Mouse (Mus musculus): ENCODE measurements around the gene Tbc1d22a.
A peak's percentile ranks its signal among the peaks of the same experiment; 100 is the strongest.
"Not testable (repeated sequence)": the region's sequence is repeated elsewhere in the genome, so short reads cannot be mapped to it uniquely, and the experiment has no call there.

Tbc1d22a gene

GRCm38 (mm10) chr15:86203942-86204561, 10.2 kb upstream of the Tbc1d22a start:
- DNase-seq: peak; percentile 62 to 69

DNA sequence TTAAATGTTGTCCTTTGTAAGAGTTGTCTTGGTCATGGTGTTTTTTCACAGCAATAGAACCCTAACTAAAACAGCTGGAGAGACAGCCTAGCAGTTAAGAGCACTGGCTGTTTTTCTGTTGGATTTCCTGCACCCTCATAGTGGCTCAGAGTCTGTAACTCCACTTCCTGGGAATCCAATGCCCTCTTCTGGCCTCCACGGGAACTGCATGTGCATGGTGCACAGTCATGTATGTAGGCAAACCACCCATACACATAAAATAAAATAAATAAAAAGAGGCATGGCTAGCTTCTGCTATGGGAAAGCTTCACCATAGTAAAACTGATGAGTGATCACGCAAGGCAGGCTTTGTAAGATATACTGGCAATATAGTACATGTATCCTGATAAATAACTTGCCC, 9.0 kb upstream of the Tbc1d22a start:
- peak; percentile 67 to 81 for DNase-seq

- DNase-seq: peak; percentile 53 to 79
Observed at GRCm38 (mm10) chr15:86206385-86206784, 7.9 kb upstream of the Tbc1d22a start.

DNA sequence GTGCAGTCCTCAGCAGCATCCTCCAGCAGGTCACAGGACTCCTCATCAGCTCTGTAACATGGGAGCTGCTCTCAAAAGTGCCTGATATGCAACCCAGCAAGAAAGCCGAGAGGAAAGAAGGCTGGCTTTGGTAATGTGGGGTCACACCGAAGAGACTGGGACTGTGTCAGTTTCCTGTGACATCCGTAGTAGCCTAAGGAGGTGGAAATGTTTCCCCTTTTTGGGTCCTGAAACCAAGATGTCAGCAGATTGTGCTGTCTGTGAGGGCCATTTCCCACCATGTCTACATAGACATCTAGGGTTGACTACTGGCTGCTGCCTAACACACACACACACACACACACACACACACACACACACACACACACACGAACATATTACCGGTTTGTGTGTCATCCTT, 2.1 kb upstream of the Tbc1d22a start:
- not testable (repeated sequence) for DNase-seq

DNA sequence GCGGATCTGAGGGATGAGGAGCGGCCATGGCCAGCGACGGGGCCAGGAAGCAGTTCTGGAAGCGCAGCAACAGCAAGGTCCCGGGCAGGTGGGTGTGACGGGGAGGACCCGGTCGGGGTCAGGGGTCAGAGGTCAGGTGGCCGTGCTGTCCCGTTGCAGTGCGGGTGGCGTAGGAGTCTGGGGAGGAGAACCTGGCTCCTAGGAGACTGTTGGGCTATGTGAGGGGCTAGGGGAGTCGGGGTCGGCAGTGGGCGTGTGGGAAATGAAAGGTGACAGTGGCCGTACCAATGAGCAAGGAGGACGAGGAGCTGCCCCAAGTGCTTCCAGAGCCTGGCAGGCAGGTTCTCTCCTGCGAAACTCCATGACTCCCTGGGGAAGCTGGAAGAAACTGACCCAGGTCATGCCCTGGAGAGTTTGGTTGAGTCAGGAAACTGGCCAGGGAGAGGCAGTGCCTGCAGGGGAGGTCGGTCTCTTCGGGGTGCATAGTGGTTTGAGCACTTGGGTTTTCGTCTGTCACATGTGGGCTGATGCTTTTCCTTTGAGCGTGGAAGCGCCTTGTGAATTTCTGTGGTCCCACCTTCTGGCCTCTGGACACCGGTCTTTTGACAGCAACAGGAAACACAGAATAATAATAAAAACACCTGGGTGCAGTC, 416 bp downstream of the Tbc1d22a start:
- peak in 1 of 2 experiments; percentile 59 for DNase-seq

DNA sequence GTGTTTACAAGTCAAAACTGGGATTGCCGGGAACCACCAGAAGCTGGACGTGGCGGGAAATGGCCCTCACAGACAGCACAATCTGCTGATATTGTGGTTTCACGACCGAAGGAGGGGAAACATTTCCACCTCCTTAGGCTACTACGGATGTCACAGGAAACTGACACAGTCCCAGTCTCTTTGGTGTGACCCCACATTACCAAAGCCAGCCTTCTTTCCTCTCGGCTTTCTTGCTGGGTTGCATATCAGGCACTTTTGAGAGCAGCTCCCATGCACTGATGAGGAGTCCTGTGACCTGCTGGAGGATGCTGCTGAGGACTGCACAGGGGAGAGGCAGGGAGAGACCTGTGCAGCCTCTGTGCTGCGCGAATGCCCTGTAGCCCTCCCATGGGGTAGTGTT, 2.4 kb downstream of the Tbc1d22a start:
- DNase-seq: not testable (repeated sequence)

GRCm38 (mm10) chr15:86219534-86220228, 5.4 kb downstream of the Tbc1d22a start:
- DNase-seq: no peak

GRCm38 (mm10) chr15:86220229-86220630, 6.0 kb downstream of the Tbc1d22a start:
- peak; percentile 42 to 75 for DNase-seq

DNA sequence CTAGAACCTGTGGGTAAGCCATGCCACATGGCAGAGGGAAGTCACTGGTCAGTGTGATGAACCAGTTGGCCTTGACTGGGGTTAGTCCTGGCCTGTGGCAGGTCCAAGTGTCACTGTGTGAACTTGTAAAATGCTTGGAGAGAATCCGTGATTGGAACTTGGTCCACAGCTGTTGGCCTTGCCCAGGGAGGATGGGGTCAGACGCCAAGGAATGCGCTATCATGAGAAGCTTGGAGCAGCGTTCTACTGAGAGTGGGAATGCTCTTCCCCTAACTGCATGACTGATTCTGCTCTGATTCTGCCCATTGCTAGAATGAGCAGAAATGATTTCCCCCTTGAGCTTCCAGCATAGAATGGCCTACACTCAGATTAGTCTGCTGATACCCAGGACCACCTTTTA, 6.5 kb downstream of the Tbc1d22a start:
- no peak for DNase-seq

DNA sequence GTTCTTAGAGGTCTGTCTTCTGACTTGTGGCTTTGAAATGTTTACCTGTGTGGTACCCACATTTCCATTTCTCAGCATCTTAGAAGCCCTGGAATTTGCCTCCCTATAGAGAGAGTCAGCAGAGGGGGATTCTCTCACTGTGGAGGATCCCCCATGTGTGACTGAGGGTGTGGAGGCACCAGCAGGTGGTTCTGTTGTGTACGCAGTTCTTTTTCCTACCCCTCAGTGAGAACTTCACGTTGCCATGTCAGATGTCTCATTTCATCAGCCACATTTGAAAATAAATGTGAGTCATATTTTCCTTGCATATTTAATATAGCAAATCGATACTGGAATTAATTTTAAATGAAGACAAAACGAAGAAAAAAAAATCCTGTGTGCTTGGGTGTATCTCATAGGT, 7.1 kb downstream of the Tbc1d22a start:
- no peak for DNase-seq

GRCm38 (mm10) chr15:86221901-86222300, 7.6 kb downstream of the Tbc1d22a start:
- not testable (repeated sequence) for DNase-seq

- peak in 1 of 2 experiments; percentile 27 for DNase-seq
Observed at GRCm38 (mm10) chr15:86224972-86225551, 10.8 kb downstream of the Tbc1d22a start.

DNA sequence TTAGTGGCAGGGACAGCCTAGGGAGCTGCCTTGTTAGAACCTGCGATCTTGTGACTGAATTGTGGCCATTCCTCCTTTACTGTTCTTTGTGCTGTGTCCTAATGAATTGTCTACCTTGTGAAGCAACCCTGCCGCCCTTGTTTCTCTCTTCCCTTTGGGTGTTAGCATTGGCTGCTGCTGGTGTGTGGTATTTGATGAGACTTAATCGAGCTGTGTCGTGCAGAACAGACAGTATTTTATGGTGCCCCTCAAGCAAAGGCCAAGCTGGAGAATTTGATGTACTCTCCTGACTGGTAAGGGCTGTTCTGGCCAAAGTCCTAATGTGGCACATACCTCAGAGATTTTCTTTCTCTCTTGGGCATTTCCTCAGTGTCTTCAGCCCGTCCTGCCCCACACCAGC, 12.0 kb downstream of the Tbc1d22a start:
- DNase-seq: no peak

DNA sequence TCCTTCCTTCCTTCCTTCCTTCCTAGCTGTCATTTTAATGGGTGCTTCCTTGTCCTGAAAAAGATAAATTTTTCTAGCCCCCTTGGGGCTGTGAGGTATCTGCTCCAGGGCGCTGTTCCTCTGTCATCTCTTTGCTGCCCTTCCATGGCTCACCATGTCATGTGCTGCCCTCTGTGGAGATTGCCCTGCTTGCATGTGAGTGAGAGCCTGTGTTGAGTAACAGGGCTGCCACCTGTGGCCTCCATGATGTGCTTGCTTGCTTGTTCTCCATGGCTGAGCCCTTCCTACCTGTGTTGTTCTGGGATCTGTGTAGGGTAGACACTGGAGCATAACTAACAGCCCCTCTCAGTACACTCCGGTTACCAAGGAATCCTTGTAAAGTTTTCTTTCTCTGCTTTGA, 12.7 kb downstream of the Tbc1d22a start:
- no peak for DNase-seq

DNA sequence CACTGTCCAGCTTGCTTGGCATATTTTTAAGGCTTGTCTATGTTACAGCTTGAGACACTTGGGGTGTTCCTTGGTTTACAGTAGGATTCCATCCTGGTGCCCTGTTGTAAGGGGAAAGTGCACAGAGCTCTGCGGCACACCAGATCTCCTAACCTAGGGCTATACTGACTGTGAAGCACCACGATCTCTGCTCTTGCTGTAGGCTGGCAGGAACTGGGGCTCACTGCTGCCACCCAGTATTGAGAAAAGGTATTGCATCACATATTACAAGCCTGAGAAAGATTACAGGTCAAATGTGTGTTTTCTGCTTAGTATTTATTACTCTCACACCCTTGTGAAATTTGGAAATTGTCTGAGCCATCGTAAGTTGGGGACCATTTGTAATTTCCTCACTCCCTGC, 13.9 kb downstream of the Tbc1d22a start:
- DNase-seq: peak; percentile 58 to 68

GRCm38 (mm10) chr15:86229088-86229487, 14.8 kb downstream of the Tbc1d22a start:
- DNase-seq: peak in 1 of 2 experiments; percentile 43

DNA sequence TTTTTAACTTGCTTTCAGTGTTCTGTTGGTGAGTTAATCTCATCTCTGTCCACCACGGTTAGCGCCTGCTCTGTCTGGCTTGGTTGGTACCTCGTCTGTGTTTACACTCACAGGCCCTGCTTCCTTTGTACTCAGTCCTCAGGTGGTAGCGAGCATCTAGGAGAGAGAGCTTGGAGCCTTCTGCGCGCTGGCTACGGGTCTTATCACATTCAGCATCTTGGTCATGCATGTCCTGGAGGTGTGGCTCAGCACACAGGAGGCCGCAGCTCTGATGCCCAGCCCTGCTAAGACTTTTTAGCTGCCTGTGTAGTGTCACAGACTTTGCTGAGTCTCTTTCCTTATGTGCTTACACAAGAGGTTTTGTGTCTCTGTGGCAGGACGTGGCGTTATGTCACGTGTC, 15.4 kb downstream of the Tbc1d22a start:
- DNase-seq: peak in 1 of 2 experiments; percentile 39

DNA sequence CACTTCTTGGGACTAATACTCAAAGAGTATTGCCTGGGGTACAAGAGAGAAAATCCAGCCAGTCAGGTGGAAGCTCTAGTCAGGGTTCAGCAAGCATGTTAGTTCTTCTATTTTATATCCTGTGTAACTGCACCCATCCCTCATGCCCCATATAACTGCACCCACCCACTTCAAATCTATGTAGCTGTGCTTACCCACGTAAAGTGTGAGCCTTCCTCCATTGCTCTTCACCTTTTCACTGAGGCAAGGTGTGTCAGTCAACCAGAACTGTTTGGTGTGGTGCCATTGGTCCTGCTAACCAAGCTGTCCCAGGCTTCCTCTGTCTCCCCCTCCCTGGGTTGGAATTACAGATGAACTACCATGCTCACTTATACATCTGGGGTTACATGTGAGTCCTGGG, 16.9 kb downstream of the Tbc1d22a start:
- no peak for DNase-seq

- DNase-seq: peak; percentile 58 to 72
Observed at GRCm38 (mm10) chr15:86231831-86232512, 17.7 kb downstream of the Tbc1d22a start.

GRCm38 (mm10) chr15:86234001-86234400, 19.7 kb downstream of the Tbc1d22a start:
- no peak for DNase-seq

- DNase-seq: no peak
Observed at GRCm38 (mm10) chr15:86234517-86235441, 20.5 kb downstream of the Tbc1d22a start.

GRCm38 (mm10) chr15:86236252-86236651, 22.0 kb downstream of the Tbc1d22a start:
- DNase-seq: peak; percentile 76 to 79

All from kidney, postnatal 25 days (tissue).